Mouse (Mus musculus): ENCODE measurements at regions not wholly inside any gene's neighbourhood (a gene's known extent, or its start where the extent isn't known, plus 50 kb on each side); places are given as distances from the start of the nearest gene placed in this dataset.

DNA sequence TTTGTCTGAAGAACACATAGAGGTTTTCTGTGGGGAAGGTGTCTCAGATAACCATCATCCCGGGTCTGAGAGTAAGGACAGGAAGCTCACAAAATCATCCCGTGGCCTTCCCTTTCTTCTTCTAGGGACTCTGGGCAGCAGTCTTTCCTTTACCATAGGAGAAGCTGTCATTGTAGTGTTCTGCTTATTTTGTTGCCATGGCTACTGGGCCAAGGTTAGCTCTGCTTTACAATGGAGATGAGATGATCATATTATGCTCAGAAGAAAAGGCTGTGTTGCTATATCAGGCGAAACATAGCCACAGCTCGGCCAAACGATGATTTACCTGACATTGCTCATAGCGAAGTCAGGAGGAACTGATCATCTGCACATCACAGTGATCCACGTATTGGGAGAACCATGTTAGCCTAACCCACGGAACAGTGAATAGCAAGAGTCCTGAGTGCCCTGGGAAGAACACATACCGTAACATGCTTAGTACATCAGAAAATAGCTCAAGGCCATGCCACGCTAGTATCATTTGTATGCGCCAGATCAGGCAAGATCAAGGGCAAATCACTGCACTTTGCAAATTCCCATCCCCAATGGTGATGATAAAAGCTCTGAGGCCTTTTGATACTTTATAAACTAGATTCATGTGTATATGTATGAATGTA is 91.0 kb upstream of the Fat4 start:
- 91% methylated on average over 11 of the region's 11 CpGs for WGBS
- Histone ChIP-seq H3K4me1 (replicated peaks; ENCODE audit: insufficient read depth, low read length) (no peaks in the 10 kb centered on the region), H3K27me3 (ENCODE audit: insufficient read depth, low read length) (no peaks in the 10 kb centered on the region), H3K4me2 (ENCODE audit: low read length) (no peak overlapping the region), H3K4me3 (replicated peaks; ENCODE audit: low read depth, low read length) (no peak overlapping the region), H3K9ac (ENCODE audit: low read depth, low read length) (no peak overlapping the region), H3K36me3 (ENCODE audit: insufficient read depth, low read length) (no peaks in the 10 kb centered on the region), H3K9me3 (replicated peaks; ENCODE audit: low read length) (no peaks in the 10 kb centered on the region), H3K27ac (no peak overlapping the region)
- no peak for TF ChIP-seq CTCF (IDR thresholded peaks at IDR 0.05; ENCODE audit: low read depth)
- ATAC-seq (replicated peaks; ENCODE audit: low FRiP score, low read depth), result no peak
- no peak for DNase-seq (ENCODE audit: low spot score)

DNA sequence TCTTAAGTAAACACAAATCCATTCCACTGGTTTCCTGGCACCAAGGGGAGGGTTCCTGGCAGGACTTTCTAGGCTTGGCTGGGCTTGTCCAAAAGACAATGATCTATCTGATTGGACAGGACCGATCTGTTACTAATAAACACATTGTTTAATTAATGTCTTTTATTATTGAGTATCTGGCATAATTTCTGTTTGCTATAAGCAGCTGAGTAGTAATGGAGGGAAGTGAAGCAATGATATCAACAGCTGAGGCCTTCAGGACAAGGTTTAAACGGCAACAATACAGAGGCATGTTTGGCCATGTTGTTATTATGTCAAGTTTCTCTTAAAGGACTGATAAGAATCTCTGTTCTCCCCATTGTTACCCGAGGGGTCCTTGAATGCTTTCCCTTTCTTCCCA is 93.5 kb upstream of the Fat4 start:
- no peak for TF ChIP-seq CTCF (IDR thresholded peaks at IDR 0.05; ENCODE audit: low read depth)
- H3K27me3 ChIP-seq (ENCODE audit: insufficient read depth, low read length), result no peaks in the 10 kb centered on the region
- no peaks in the 10 kb centered on the region for H3K4me1 ChIP-seq (replicated peaks; ENCODE audit: insufficient read depth, low read length)
- no peak overlapping the region for H3K4me2 ChIP-seq (ENCODE audit: low read length)
- H3K9ac ChIP-seq (ENCODE audit: low read depth, low read length), result no peak overlapping the region
- H3K27ac ChIP-seq, result no peak overlapping the region
- H3K36me3 ChIP-seq (ENCODE audit: insufficient read depth, low read length), result no peaks in the 10 kb centered on the region
- DNase-seq (ENCODE audit: low spot score) (no peak), ATAC-seq (replicated peaks; ENCODE audit: low FRiP score, low read depth) (no peak)
- 78% methylated on average over 3 of the region's 3 CpGs for WGBS
- no peak overlapping the region for H3K4me3 ChIP-seq (replicated peaks; ENCODE audit: low read depth, low read length)
- no peaks in the 10 kb centered on the region for H3K9me3 ChIP-seq (replicated peaks; ENCODE audit: low read length)

DNA sequence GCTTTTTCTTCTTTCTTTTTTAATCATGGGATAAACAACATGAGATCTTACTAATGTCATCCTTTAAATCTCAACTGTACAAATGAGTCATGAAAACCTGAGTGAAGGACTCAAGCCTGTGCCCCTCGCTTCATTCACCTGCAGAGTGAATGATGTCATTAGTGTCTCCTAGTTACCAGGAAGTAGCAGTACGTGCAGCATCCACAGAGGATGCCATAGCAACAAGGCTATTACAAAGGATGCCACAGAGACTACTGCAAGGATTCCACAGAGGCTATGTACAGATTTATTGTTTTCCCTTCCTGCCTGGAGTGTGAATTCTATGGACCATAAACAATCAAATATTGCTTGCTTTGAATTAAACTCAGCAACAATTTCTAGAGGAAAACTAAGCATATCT is 98.0 kb upstream of the Fat4 start:
- no peaks in the 10 kb centered on the region for H3K9me3 ChIP-seq (replicated peaks; ENCODE audit: low read length)
- no peak for ATAC-seq (replicated peaks; ENCODE audit: low FRiP score, low read depth)
- H3K4me2 ChIP-seq (ENCODE audit: low read length), result no peak overlapping the region
- no peak overlapping the region for H3K27ac ChIP-seq
- H3K36me3 ChIP-seq (ENCODE audit: insufficient read depth, low read length), result no peaks in the 10 kb centered on the region
- no peak overlapping the region for H3K4me3 ChIP-seq (replicated peaks; ENCODE audit: low read depth, low read length)
- 58% methylated on average over 2 of the region's 2 CpGs for WGBS
- H3K9ac ChIP-seq (ENCODE audit: low read depth, low read length), result no peak overlapping the region
- no peak for DNase-seq (ENCODE audit: low spot score)
- H3K4me1 ChIP-seq (replicated peaks; ENCODE audit: insufficient read depth, low read length), result no peaks in the 10 kb centered on the region
- H3K27me3 ChIP-seq (ENCODE audit: insufficient read depth, low read length), result no peaks in the 10 kb centered on the region
- TF ChIP-seq CTCF (IDR thresholded peaks at IDR 0.05; ENCODE audit: low read depth), result no peak

DNA sequence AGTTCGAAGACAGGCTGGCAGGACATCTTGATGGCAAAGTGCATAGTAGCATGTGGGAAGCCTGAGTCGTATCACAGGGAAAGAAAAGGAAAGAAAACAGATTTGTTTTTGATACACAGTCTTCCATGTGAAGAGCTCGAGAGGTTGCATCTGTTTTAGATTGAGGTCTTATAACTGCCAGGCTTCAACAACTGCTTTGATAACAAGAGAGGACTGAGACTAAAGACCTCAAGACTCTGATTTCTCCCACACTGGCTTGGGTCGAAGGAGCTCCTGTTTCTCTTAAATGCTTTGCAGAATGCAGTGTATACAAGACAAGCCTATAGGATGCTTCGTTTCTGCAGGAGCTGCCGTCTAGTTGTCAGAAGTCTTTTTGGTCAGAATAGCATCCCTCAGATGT is 103.0 kb upstream of the Fat4 start:
- H3K9ac ChIP-seq (ENCODE audit: low read depth, low read length), result no peak overlapping the region
- no peak for TF ChIP-seq CTCF (IDR thresholded peaks at IDR 0.05; ENCODE audit: low read depth)
- no peak overlapping the region for H3K27ac ChIP-seq
- no peaks in the 10 kb centered on the region for H3K36me3 ChIP-seq (ENCODE audit: insufficient read depth, low read length)
- H3K27me3 ChIP-seq (ENCODE audit: insufficient read depth, low read length), result no peaks in the 10 kb centered on the region
- 85% methylated on average over 6 of the region's 6 CpGs for WGBS
- no peaks in the 10 kb centered on the region for H3K9me3 ChIP-seq (replicated peaks; ENCODE audit: low read length)
- H3K4me2 ChIP-seq (ENCODE audit: low read length), result no peak overlapping the region
- no peaks in the 10 kb centered on the region for H3K4me1 ChIP-seq (replicated peaks; ENCODE audit: insufficient read depth, low read length)
- no peak overlapping the region for H3K4me3 ChIP-seq (replicated peaks; ENCODE audit: low read depth, low read length)
- DNase-seq (ENCODE audit: low spot score) (no peak), ATAC-seq (replicated peaks; ENCODE audit: low FRiP score, low read depth) (no peak)

DNA sequence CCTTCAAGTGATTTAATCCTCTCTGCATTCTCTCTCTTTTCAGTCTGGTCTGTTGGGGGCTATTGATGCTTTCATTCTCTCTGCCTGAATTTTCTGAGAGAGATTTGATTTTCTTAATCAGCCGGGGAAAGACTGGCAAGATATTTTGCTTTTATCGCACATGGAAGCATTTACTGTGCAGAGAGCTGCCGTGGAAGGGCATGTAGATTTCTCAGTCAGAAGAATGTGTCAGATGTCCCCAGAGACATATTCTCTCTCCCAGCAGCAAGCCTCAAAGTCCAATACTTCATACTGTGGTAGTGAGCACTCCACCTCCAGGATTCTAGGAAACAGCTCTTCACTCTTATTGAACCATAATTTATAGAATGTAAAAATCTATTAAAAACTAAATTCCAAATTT is 103.7 kb upstream of the Fat4 start:
- Histone ChIP-seq H3K9me3 (replicated peaks; ENCODE audit: low read length) (no peaks in the 10 kb centered on the region), H3K36me3 (ENCODE audit: insufficient read depth, low read length) (no peaks in the 10 kb centered on the region), H3K27ac (no peak overlapping the region), H3K27me3 (ENCODE audit: insufficient read depth, low read length) (no peaks in the 10 kb centered on the region), H3K9ac (ENCODE audit: low read depth, low read length) (no peak overlapping the region), H3K4me2 (ENCODE audit: low read length) (no peak overlapping the region), H3K4me1 (replicated peaks; ENCODE audit: insufficient read depth, low read length) (no peaks in the 10 kb centered on the region), H3K4me3 (replicated peaks; ENCODE audit: low read depth, low read length) (no peak overlapping the region)
- no peak for TF ChIP-seq CTCF (IDR thresholded peaks at IDR 0.05; ENCODE audit: low read depth)
- DNase-seq (ENCODE audit: low spot score), result no peak
- 79% methylated on average over 3 of the region's 3 CpGs for WGBS
- no peak for ATAC-seq (replicated peaks; ENCODE audit: low FRiP score, low read depth)

DNA sequence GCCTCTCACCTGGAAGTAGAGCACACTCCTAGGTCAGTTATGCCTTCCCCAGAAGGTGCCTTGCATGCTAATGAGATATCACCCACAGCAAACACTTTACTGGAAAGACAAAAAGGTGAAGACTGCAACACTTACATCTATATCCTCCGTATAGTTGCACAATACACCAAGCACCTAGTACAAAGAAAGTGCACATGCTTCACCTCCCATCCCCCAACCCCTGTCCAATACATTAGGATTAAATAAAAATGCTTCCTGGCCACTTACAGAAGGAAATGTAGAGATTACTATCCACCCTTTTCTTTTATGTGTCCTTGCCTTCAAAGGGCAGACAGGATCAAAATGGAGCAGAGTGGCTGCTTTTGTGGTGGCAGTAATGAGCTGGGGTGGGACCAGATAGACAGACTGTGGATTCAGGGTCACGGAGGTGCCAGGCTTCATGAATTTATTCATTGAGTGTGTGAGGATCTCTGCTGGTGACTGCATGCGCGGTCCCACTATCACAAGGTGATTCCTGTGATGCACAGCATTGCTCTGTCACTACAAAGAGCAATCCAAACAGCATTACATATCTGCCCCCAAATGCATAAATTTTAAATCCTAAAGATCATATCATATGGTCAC is 109.9 kb upstream of the Fat4 start:
- H3K4me3 ChIP-seq (replicated peaks; ENCODE audit: low read depth, low read length), result no peak overlapping the region
- no peaks in the 10 kb centered on the region for H3K27me3 ChIP-seq (ENCODE audit: insufficient read depth, low read length)
- H3K4me1 ChIP-seq (replicated peaks; ENCODE audit: insufficient read depth, low read length), result no peaks in the 10 kb centered on the region
- no peak overlapping the region for H3K27ac ChIP-seq
- no peak for ATAC-seq (replicated peaks; ENCODE audit: low FRiP score, low read depth)
- no peaks in the 10 kb centered on the region for H3K36me3 ChIP-seq (ENCODE audit: insufficient read depth, low read length)
- WGBS, result 82% methylated on average over 4 of the region's 4 CpGs
- DNase-seq (ENCODE audit: low spot score), result no peak
- no peaks in the 10 kb centered on the region for H3K9me3 ChIP-seq (replicated peaks; ENCODE audit: low read length)
- no peak overlapping the region for H3K4me2 ChIP-seq (ENCODE audit: low read length)
- no peak overlapping the region for H3K9ac ChIP-seq (ENCODE audit: low read depth, low read length)
- no peak for TF ChIP-seq CTCF (IDR thresholded peaks at IDR 0.05; ENCODE audit: low read depth)

All from kidney, postnatal 0 days (tissue).